Mouse (Mus musculus) retina, adult 2 months (tissue): ENCODE measurements around the gene Slc39a10.

ENCODE experiments used
- DNase-seq: peaks from one replicate; pipeline ENCODE4 v3.0.0-alpha.2; 2012; ENCODE audit warnings: low read depth, low spot score

Slc39a10 gene

DNA sequence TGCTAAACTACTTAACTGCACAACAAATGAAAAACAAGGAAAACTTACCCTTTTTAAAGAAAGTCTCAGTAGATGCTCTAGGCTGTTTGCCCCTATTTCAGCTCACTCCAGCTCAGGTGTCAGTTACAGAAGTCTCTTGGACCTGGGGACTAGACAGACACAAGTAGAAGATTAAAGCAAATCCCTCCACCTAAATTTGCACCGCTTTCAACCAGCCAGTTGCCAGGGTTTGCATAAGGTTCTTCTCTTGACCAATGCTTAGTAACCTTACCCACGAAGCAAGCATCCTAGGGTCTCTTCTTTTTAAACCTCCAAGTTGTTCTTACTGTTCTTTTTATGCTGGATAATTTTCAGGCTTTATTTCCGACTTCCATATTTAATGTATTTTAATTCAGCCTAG is at the start of gene Slc39a10:
TSS of gene Slc39a10 (minus strand) at position 101 of the 400 bp plus-strand sequence.
- DNase-seq: no peak

DNA sequence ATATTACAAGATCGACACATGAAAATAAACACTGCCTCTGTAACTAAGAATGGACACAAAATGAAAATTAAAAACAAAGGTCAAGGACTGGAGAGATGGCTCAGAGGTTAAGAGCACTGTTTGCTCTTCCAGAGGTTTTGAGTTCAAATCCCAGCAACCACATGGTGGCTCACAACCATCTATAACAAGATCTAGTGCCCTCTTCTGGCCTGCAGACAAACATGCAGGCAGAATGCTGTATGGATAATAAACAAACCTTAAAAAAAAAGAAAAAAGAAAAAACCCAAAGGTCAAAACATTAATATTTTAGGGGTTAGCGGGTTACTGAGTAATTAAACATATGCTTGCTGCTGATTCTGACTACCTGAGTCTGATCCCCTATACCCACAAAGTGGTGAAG is 46.6 kb upstream of the Slc39a10 start:
- DNase-seq: no peak

DNA sequence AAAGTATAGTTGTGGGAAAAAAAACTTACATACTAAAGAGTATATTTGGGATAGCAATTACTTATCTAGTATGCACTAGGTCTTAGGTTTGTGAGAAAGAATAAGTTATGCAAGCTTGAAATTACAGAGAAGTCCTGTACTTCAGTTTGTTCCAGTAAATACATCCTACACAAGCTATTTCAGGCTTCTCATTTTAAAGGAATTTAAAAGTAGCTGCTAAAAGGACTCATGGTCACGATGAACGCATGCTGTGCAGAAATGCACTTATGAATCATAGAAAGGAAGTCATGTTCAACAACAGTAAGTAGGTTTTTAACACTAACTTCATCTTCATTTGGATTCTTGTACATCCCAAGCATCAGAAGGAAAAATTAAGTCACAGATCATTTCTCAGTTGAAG is 45.0 kb upstream of the Slc39a10 start:
- no peak for DNase-seq

DNA sequence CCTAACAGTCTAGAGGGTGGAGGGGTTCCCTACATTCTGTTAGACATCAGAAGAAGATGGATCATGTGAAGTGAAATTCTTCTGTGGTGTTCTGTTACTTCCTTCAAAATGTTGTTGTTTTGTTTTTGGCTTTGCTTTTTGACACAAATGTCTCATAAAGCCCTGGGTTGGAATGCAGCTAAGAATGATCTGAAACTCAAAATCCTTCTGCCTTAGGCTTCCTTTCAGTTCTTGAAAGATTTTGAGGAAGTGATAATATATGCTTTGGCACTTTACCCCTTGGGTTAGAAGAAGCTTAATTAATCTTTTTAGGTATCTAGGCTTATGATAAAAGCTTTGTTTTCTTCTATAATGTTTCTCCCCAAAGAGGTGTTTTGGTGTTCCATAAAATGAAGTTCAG is 34.5 kb upstream of the Slc39a10 start:
- DNase-seq: no peak

DNA sequence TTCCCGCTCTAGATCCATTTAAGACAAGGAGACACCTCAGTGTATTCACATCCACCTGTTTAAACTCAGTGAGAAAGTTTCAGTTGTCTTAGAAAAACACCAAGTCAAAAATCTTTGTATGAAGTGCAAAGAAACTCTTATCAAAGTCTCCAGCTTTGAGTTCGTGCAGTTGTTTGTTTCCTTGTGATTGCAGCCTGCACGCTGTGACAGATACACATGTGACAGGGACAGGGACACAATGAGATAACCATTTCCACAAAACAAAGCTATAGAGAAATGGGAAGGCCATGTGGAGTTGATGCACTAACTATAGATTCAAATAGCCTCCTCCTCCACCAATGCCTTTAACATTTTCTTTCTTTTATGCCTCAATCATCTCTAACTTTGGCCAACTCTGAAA is 33.6 kb upstream of the Slc39a10 start:
- DNase-seq: no peak

DNA sequence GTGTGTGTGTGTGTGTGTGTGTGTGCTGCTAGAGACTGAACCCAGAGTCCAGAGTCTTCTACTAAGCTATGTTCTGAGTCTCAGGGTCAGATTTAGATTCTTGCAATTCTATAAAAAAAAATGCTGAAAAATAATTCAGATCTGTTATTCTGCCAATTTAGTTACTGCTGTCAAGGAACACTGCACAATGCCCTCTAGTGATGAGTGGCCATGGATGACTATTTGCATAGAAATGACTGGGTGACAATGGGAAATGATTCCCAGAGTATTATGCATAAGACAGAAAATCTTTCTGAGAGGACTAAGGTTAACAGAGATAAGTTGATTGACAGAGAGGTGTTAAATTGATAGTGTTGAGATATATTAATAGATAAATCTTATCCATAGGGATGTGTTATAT is 32.3 kb upstream of the Slc39a10 start:
- no peak for DNase-seq

DNA sequence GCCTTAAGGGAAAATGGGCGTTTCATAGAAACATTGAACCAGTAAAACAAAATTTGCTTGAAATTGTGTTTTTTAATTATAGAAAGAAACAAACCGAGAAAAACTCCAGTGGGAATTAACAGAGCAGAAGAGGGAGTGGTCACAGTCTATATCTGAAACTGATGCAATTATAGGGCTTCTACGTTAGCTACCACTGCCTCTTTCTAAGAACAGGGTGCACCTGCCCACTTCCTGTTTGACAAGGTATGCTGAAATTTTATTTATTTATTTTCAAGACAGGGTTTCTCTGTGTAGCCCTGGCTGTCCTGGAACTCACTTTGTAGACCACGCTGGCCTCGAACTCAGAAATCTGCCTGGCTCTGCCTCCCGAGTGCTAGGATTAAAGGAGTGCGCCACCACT is 30.3 kb upstream of the Slc39a10 start:
- DNase-seq: no peak

DNA sequence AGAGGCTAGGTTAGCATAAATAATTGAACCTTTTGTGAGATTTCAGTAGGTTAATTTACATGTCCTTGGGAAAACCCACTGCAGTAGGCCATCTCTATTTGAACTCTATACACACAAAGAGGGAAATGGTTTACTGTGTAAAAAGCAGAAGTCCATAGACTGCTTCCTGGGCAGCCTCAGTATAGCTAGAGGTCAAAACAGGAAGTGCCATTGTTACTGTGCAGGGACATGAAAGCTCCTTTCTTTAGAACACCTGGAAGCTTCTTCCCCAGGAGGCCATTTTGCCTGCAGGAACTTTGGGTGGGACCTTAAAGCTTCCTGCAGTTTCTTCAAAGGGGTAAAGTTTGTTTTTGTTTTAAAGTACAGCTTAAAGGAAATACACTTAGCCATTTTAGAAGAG is 29.0 kb upstream of the Slc39a10 start:
- no peak for DNase-seq

DNA sequence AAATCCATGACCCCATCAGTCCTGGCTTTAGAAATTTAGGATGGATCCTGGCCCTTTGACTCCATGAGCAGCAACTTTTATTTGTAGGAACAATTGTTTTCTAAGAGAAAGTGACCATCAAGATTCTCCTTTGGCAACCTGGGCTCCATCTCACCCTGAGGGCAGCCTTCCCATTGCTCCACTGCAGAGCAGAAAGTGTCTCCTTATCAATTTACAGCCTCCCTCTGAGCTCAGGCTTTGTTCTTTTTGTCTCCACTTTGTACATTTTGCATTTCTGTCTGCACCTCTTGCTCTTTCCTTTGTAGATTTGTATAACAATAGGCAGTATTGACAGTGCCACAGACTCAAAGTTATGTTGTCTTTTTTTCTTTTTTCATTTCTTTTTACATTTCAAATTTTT is 23.6 kb upstream of the Slc39a10 start:
- no peak for DNase-seq

DNA sequence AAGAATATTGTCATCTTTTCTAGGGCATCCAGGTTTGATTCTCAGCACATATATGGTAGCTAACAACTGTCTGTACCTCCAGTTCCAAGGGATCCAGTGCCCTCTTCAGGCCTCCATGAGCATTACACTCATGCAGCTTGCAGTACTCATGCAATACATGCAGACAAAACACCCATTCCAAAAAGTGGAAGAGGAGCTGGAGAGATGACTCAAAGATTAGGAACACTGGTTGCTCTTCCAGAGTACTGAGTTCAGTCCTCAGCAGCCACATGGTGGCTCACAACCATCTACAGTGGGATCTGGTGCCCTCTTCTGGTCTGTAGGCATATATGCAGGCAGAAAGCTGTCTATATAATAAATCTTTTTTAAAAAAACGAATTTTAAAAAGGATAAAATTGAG is 21.7 kb upstream of the Slc39a10 start:
- no peak for DNase-seq

DNA sequence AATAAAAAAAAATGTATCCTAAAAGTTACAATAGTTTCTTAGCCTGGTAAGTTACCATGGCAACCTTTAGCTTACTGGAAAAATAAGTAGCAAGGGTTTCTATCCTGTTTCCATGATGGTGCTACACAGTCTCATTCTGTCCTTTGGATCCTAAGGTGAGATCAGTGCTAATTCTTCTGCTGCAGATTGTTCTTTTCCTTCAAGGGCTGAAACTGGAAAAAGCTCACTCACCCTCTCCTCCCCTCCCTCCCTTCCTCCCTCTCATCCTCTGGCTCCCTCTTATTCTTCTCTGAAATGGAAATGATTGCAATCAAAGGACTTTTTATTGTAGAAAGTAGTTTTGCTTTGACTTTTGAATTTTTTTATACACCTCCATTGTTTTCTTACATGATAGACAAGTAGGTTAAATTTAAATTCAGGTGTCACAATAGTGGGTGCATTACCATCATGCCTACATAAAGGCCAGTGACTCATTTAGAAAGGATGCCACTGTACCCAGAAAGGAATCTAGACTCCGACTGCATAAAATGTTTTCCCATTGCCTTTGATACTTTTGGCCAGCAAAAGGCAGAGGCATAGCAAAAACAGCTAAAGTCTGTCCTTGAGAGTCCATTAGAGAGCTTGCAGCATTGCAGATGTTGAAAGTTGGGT is 20.0 kb upstream of the Slc39a10 start:
- DNase-seq: no peak

DNA sequence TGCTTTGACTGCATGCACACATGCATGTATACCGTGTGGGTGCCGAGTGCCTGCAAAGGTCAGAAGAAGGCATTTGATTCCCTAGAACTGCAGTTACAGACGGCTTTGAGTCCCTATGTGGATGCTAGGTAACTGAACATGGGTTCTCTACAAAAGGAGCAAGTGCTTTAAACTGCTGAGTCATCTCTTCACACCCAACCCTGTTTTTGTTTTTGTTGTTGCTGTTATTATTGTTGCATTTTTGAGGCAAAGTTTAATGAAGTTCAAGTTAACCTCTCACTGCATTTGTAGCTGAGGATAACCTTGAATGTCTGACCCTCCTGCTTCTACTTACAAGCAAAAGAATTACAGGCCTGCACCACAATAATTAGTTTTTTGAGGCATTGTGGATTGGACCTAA is 17.5 kb upstream of the Slc39a10 start:
- DNase-seq: no peak

DNA sequence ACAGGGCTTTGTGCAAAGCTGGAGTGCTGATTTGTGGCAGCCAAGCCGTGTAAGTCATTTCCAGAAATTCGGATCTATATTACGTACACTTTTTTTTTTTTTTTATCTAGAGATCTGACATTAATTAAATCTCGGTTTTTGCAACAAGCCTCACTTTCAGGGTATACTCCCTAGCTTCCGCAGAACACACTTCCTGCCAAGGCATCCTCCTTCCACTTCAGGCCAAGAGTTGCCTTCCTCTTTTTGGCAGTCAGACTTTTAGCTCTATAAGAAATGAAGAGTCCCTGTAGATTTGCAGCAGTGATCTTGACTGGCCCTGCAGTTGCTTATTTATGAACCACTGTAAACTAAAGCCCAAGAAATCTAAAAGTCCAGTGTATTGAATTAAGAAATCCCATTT is 13.1 kb upstream of the Slc39a10 start:
- DNase-seq: no peak

DNA sequence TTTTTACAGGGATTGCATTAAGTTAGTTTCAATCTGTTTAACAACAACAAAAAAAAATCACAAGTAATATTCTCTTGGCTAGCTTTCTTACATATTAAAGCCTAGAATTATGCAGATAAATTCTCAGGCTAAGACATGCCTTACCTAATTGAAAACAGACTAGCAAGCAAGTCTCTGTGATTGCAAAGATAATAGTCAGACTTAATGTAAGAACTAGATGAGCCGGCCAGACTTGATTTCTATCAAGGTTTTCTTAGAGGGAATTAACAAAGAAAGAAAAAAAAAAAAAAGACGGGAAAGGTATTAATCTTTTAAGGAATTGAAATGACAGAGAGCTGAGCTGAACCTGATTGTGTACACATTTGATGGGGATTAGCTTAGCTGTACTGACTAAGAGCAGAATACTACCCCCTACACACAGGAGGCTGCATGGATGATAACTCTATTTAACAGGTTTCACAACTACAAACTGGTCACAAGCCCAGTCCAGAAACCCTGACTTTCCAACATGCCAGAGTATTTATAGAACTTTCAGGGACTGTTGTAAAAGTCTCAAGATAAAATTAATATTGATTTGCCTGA is 9.5 kb upstream of the Slc39a10 start:
- DNase-seq: no peak

DNA sequence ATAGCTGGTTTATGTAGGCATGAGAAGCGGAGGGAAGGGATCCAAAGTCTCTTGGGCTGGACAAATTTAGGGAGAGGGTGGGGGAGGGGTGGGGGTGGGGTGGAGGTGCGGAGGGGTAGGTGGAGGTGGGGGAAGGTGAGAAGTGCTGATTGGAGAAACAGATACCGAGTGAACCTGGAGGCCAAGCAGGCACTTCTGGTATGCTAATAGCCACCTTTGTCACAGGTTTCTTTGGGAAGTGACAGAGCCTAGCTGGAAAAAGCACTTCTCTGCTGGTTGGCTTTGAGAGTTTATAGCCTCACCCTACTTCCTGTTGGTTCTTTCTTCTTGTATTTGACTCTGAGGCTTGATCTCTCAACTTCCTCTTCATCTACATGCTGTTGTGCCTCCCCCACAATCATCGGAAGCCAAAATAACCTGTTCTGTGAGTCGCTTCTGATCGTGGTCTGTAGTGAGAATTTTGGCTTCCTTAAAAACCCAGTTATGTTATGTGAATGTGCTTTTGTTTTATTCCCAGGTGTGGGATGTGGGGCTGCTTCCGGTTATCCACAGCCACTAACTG is 1.7 kb upstream of the Slc39a10 start:
- DNase-seq: no peak

DNA sequence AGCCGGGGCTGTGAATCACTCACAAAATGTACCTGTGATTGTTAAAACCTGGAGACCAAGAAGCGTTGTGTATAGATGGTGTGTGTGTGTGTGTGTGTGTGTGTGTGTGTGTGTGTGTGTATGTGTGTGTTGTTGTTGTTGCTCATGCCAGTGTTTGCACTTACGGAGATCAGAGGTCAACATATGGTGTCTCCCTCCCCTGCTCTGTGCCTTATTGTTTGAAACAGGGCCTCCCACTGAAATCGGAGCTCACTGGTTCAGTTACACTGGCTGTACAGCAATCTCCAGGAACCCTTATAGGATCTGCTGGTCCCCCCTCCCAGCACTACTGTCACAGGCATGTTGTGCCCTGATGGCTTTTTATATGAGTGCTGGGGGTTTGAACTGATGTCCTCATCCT is 3.9 kb downstream of the Slc39a10 start:
- no peak for DNase-seq

DNA sequence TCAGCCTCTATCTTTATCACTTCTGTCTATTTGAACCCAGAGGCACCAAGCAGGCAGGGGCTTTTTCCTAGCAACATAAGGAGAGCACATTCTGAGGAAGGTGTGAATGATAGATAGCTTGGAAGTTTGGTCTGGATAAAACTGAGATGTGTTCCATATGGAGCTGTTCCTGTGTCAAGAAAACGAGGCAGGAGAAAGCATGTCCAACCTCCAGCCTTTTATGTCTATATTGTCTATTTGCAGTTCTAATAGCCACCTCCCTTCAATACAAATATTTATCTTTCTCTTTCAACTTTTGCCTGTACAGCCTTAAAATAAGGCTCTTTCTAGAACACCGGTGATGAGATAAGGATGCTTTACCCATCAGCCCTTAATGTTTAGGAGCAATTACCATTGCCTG is 4.3 kb downstream of the Slc39a10 start:
- no peak for DNase-seq

DNA sequence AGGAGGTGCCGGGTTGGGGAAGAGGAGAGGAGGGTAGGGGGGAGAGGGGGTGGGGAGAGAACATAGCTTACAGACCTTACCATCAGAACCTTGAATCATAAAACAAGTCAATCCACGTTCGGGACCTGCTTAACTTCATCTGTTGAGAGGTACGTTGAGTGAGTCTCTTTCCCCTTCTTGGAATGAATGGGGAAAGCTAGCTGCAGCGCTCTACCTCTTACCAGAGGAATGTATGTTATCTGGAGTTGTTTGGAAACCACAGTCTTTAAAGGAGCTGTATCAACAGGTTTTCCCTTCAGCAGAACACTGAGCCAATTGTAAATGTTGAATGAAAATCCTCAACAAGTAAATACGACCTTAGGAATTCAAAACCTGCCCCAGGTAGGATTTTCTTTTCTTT is 4.7 kb downstream of the Slc39a10 start:
- no peak for DNase-seq

DNA sequence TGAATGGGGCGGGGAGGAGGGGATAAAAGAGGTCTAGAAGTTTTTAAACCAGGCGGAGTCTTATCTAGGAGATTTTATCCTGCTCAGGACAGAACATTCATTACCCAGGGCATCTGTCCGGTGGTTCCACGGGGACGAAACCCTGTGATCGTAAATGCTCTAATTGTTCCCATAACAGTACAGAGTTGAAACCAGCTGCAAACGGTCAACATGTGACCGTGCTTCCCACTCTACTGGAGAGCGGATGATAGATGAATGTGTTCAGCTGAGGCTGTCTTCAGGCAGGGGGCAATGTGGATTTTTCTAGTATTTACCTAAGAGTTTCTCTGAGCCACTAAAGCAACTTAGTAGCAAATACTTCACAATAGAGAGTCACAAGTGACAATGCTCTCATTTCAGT is 6.6 kb downstream of the Slc39a10 start:
- no peak for DNase-seq

DNA sequence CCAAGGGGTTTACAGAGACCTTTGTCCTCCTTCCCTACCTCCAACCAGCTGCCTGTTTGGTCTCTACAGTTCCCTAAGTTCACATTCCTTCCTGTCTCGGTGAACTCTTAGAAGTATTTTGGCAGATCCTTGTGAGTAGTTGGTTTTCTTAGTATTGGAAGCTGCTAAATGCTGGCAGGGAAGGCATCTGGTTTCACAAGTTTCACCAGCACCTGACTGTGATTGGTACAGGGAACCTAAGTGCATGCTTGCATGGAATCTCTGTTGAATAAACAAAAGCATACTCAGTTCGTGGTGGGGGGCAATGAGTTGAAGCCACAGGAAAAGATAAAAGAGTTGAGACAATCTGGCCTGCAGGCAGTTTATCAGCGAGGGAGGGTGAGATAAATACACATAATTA is 7.4 kb downstream of the Slc39a10 start:
- no peak for DNase-seq

DNA sequence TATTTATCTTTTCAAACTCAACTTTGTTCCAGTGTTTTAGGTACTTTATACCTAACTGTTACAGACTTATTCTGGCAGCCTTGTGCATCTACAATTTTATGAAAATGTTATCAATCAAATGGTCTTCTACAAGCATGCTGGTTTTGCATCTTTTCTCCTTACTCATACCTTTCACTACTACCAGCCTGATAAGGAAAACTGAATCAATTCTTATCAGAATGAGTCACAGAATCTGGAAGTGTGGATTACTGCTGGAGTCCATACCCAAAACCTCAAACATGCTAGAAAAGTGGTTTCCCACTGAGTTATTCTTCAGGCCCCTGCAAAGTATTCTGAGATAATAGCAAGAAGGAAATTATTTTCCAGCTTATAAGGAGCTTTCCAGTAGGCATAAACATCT is 12.7 kb downstream of the Slc39a10 start:
- DNase-seq: no peak

DNA sequence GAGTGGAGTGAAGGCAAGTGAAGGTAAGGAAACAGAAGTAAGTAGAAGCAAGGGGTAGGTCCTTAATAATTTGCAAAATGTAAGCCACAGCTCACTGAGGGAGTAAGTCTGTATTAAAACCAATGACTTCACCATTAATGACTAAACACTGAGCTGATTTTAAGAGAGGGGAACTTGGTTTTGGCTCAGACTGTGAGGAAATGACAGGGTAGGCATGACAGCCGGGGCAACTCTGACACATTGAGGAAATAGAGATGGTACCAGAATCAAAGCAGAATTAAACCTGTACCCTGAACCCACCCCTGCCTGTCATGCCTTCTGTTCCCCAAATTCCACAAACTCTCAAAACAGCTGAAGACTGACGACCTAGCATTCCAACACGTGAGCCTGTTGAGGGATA is 18.9 kb downstream of the Slc39a10 start:
- no peak for DNase-seq

DNA sequence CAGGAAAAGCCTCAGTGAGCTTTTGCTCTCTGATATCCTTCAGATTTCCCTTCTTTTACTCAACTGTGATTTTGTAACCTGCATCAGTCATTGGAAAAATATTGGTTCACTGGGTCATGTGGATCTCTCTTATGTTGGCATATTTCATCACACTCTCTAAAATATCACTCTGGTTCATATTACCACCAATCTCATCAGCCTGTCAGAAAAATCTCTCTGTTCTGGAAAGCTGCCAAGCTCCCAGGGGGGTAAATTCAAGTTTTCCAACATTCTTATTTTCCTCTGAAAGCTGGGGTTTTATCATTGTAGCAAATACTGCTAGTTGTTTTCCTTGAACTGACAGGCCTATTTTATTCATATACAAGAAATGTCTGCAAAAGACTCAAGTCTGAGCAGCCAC is 22.9 kb downstream of the Slc39a10 start:
- no peak for DNase-seq
